Mouse (Mus musculus): ENCODE results near the gene Kcng3.

DNA sequence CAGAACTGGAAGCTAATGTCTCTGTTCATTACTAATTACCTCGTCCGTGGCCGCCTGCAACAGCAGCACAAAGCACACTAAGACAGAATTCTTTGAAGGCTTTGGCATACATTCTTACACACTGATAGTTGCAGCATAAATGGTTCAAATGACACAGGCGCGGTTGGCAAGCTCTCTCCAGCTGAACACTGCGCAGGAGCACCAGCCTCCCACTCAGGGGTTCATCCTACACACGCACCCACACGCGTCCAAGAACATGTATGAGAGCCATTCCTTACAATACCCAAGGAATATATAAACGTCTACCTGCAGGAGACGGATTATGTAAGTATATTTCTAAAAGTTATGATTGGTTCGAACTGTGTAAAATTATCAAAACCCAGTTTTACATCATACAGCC lies 30.7 kb downstream of the Kcng3 start:
- TF ChIP-seq CTCF (IDR thresholded peaks at IDR 0.05; ENCODE audit: low read depth) (no peak), EP300 (optimal IDR thresholded peaks at IDR 0.05) (no peak)
